Mouse (Mus musculus) midbrain, embryonic 12.5 days (tissue): Measurements from ENCODE around the gene Cmtr1. TPM values are rescaled to one million over a fixed set of nuclear protein-coding genes. Genes with fewer than 3 reads are reported as not detected.

Experiments used
- ATAC-seq: fragments of 200-750 bp; cut with Nextera tagmentation; 2 replicates; pipeline ENCODE4 v1.8.0; 2017; ENCODE audit warnings: low read depth, moderate TSS enrichment, moderate library complexity; ENCODE audit not compliant: low FRiP score
- H3K27ac ChIP-seq: fragments of 300-500 bp; sonication (generic); replicated peaks from 2 replicates; pipeline ENCODE4 v1.5.1; 2016; ENCODE audit warnings: mild to moderate bottlenecking
- H3K27me3 ChIP-seq: fragments of 300-500 bp; sonication (generic); 2 replicates; pipeline ENCODE4 v1.6.1; 2016; ENCODE audit warnings: mild to moderate bottlenecking
- H3K36me3 ChIP-seq: fragments of 300-500 bp; sonication (generic); 2 replicates; pipeline ENCODE4 v1.6.1; 2016
- H3K4me1 ChIP-seq: fragments of 300-500 bp; sonication (generic); 2 replicates; pipeline ENCODE4 v1.6.1; 2016
- H3K4me2 ChIP-seq: fragments of 300-500 bp; sonication (generic); replicated peaks from 2 replicates; pipeline ENCODE4 v1.6.1; 2016; ENCODE audit warnings: mild to moderate bottlenecking, moderate library complexity
- H3K4me3 ChIP-seq: fragments of 300-500 bp; sonication (generic); 2 replicates; pipeline ENCODE4 v1.5.1; 2016; ENCODE audit warnings: mild to moderate bottlenecking
- H3K9ac ChIP-seq: fragments of 300-500 bp; sonication (generic); replicated peaks from 2 replicates; pipeline ENCODE4 v1.6.1; 2016; ENCODE audit warnings: mild to moderate bottlenecking, moderate library complexity
- H3K9me3 ChIP-seq: fragments of 300-500 bp; sonication (generic); 2 replicates; pipeline ENCODE4 v1.6.1; 2016; ENCODE audit warnings: mild to moderate bottlenecking
- WGBS: fragments of 180-500 bp; shearing (Covaris S2); methylation state at CpG from one replicate; pipeline ENCODE4 v1.1.7; 2016; 5-methylcytosine and 5-hydroxymethylcytosine counted together
- polyA plus RNA-seq: library from polyadenylated mRNA; unstranded; fragments of >200 nt; fragmentation: Nextera tagmentation; extraction: Ambion mirVana; gene quantifications from 2 replicates; pipeline ENCODE4 v1.2.1, GENCODE M21; 2016

The Cmtr1 gene
- polyA plus RNA-seq, 1 experiment from 2014 or later: 162 TPM

- Histone ChIP-seq H3K4me3 (no peak overlapping the region), H3K36me3 (peaks cover 86% of the 10 kb centered on the region), H3K27ac (no peak overlapping the region), H3K27me3 (no peaks in the 10 kb centered on the region), H3K4me2 (no peak overlapping the region), H3K9me3 (no peaks in the 10 kb centered on the region), H3K4me1 (no peaks in the 10 kb centered on the region), H3K9ac (no peak overlapping the region)
- ATAC-seq: no peak
- 78% methylated on average over 5 of the region's 5 CpGs for WGBS
Observed at GRCm38 (mm10) chr17:29636118-29636517, 24.3 kb upstream of the Cmtr1 start.

GRCm38 (mm10) chr17:29637377-29637776 lies 23.0 kb upstream of the Cmtr1 start:
- no peak for ATAC-seq
- WGBS: 95% methylated on average over 4 of the region's 4 CpGs

GRCm38 (mm10) chr17:29637895-29638294 lies 22.5 kb upstream of the Cmtr1 start:
- Histone ChIP-seq H3K4me2 (no peak overlapping the region), H3K27me3 (no peaks in the 10 kb centered on the region), H3K27ac (no peak overlapping the region), H3K4me1 (no peaks in the 10 kb centered on the region), H3K9ac (0 out of 2 replicates have a peak overlapping the region, but pooled peaks have one; percentile 2), H3K36me3 (peaks cover 89% of the 10 kb centered on the region), H3K4me3 (no peak overlapping the region), H3K9me3 (no peaks in the 10 kb centered on the region)
- 87% methylated on average over 8 of the region's 8 CpGs for WGBS
- no peak for ATAC-seq

More at GRCm38 (mm10) chr17:29637377-29637776, 23.0 kb upstream of the Cmtr1 start:
- H3K9me3 ChIP-seq: no peaks in the 10 kb centered on the region
- H3K27me3 ChIP-seq: no peaks in the 10 kb centered on the region
- H3K4me1 ChIP-seq: no peaks in the 10 kb centered on the region
- no peak overlapping the region for H3K27ac ChIP-seq
- no peak overlapping the region for H3K4me2 ChIP-seq
- no peak overlapping the region for H3K9ac ChIP-seq
- no peak overlapping the region for H3K4me3 ChIP-seq
- H3K36me3 ChIP-seq: peaks cover 88% of the 10 kb centered on the region

GRCm38 (mm10) chr17:29640971-29641370 lies 19.4 kb upstream of the Cmtr1 start:
- no peak overlapping the region for H3K4me2 ChIP-seq
- H3K9ac ChIP-seq: no peak overlapping the region
- no peaks in the 10 kb centered on the region for H3K27me3 ChIP-seq
- H3K27ac ChIP-seq: no peak overlapping the region
- H3K9me3 ChIP-seq: no peaks in the 10 kb centered on the region
- H3K4me1 ChIP-seq: no peaks in the 10 kb centered on the region
- no peak for ATAC-seq
- H3K36me3 ChIP-seq: peaks cover 67% of the 10 kb centered on the region
- 97% methylated on average over 11 of the region's 11 CpGs for WGBS
- H3K4me3 ChIP-seq: no peak overlapping the region

- H3K27me3 ChIP-seq: no peaks in the 10 kb centered on the region
- peaks cover 61% of the 10 kb centered on the region for H3K36me3 ChIP-seq
- H3K9ac ChIP-seq: no peak overlapping the region
- no peak for ATAC-seq
- no peak overlapping the region for H3K4me2 ChIP-seq
- no peak overlapping the region for H3K27ac ChIP-seq
- no peaks in the 10 kb centered on the region for H3K4me1 ChIP-seq
- 74% methylated on average over 3 of the region's 3 CpGs for WGBS
- H3K9me3 ChIP-seq: no peaks in the 10 kb centered on the region
- H3K4me3 ChIP-seq: no peak overlapping the region
Observed at GRCm38 (mm10) chr17:29642219-29642618, 18.2 kb upstream of the Cmtr1 start.

DNA sequence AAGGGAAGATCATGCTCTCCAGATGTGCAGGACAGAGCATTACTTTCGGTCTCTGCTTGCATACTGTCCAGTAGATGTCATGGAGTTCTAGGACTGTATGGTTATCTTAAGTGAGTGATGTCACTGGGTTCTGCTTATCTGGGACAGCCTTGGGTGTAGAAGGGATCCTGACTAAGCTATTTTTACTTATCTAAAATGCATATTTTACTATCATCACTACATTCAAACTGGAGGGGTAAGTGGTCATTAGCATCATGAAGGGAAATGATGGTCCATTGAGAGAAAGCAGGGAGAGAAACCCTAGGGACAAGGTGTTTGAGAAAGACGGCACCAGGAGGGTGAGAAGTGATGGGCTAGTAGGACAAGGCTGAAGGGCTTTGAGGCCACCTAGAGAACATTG lies 2.1 kb upstream of the Cmtr1 start:
- no peak overlapping the region for H3K4me2 ChIP-seq
- 0 out of 2 replicates have a peak, but pooled peaks cover 5% of the 10 kb centered on the region for H3K36me3 ChIP-seq
- H3K27ac ChIP-seq: no peak overlapping the region
- ATAC-seq: no peak
- H3K9ac ChIP-seq: no peak overlapping the region
- H3K9me3 ChIP-seq: no peaks in the 10 kb centered on the region
- no peak overlapping the region for H3K4me3 ChIP-seq
- no peaks in the 10 kb centered on the region for H3K27me3 ChIP-seq
- peaks cover 11% of the 10 kb centered on the region for H3K4me1 ChIP-seq
- 82% methylated on average over 2 of the region's 2 CpGs for WGBS

- Histone ChIP-seq H3K36me3 (peaks cover 13% of the 10 kb centered on the region), H3K4me2 (peak overlapping the region; percentile 94), H3K27ac (peak overlapping the region; percentile 90), H3K9me3 (no peaks in the 10 kb centered on the region), H3K4me1 (peaks cover 11% of the 10 kb centered on the region), H3K4me3 (peak overlapping the region; percentile 71), H3K9ac (peak overlapping the region; percentile 96), H3K27me3 (no peaks in the 10 kb centered on the region)
- WGBS: under 1% methylated on average over 41 of the region's 41 CpGs
- peak; percentile 79 for ATAC-seq
Observed at GRCm38 (mm10) chr17:29660762-29661391, 482 bp downstream of the Cmtr1 start.

DNA sequence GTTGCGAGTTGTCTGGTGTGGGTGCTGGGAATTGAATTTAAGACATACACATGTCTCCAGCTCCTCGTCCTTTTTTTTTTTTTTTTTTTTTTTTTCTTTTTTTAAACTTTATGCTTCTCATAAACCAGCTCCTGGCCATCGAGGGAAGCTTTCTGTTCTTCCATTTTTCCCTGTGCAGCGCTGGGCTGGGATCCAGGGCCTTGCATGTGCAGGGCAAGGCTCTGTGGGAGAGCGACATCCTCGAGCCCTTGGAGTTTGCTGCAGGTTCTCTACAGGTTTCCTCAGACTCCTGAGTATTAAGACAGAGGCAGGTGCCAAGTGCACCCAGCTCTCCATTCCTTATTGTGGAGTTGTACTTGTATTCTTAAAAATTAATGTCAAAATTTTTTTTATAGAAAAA lies 1.8 kb downstream of the Cmtr1 start:
- H3K9ac ChIP-seq: no peak overlapping the region
- no peak for ATAC-seq
- WGBS: 90% methylated on average over 6 of the region's 6 CpGs

GRCm38 (mm10) chr17:29668051-29668986 lies 7.9 kb downstream of the Cmtr1 start:
- ATAC-seq: no peak
- H3K27ac ChIP-seq: peak overlapping the region; percentile 40
- no peak overlapping the region for H3K4me3 ChIP-seq
- 0 out of 2 replicates have a peak overlapping the region, but pooled peaks have one; percentile 5 for H3K9ac ChIP-seq
- H3K4me1 ChIP-seq: peaks cover 6% of the 10 kb centered on the region; the same call in 1 of the 2 replicates
- peaks cover 30% of the 10 kb centered on the region for H3K36me3 ChIP-seq
- 67% methylated on average over 10 of the region's 10 CpGs for WGBS
- no peak overlapping the region for H3K4me2 ChIP-seq
- no peaks in the 10 kb centered on the region for H3K9me3 ChIP-seq
- no peaks in the 10 kb centered on the region for H3K27me3 ChIP-seq

More for the DNA sequence above, 1.8 kb downstream of the Cmtr1 start:
- peaks cover 19% of the 10 kb centered on the region for H3K36me3 ChIP-seq
- H3K4me1 ChIP-seq: peaks cover 11% of the 10 kb centered on the region
- no peak overlapping the region for H3K4me3 ChIP-seq
- no peaks in the 10 kb centered on the region for H3K27me3 ChIP-seq
- H3K9me3 ChIP-seq: no peaks in the 10 kb centered on the region
- H3K4me2 ChIP-seq: no peak overlapping the region
- no peak overlapping the region for H3K27ac ChIP-seq

GRCm38 (mm10) chr17:29669030-29669429 lies 8.6 kb downstream of the Cmtr1 start:
- no peak overlapping the region for H3K27ac ChIP-seq
- peaks cover 34% of the 10 kb centered on the region for H3K36me3 ChIP-seq
- no peak for ATAC-seq
- no peak overlapping the region for H3K4me3 ChIP-seq
- H3K9me3 ChIP-seq: no peaks in the 10 kb centered on the region
- no peak overlapping the region for H3K9ac ChIP-seq
- no peaks in the 10 kb centered on the region for H3K27me3 ChIP-seq
- 92% methylated on average over 4 of the region's 4 CpGs for WGBS
- no peak overlapping the region for H3K4me2 ChIP-seq
- peaks cover 6% of the 10 kb centered on the region; the same call in 1 of the 2 replicates for H3K4me1 ChIP-seq

DNA sequence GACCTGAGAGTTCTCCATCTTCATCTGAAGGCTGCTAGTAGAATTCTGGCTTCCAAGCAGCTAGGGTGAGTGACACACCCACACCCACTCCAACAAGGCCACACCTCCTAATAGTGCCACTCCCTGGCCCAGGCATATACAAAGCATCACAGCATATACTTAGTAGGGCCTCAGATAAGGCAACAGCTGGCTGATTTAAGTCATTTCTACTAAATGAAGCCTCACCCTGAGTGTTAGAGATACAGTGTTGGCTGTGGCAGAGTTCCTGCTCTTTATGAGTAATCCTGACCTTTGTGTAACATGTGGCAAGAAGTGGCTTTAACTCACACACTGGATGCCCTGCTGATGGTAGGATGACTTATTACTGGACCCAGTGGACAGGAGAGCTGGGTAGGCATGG lies 9.5 kb downstream of the Cmtr1 start:
- Histone ChIP-seq H3K4me2 (no peak overlapping the region), H3K27me3 (no peaks in the 10 kb centered on the region), H3K36me3 (peaks cover 39% of the 10 kb centered on the region), H3K4me3 (no peak overlapping the region), H3K9me3 (no peaks in the 10 kb centered on the region), H3K4me1 (peaks cover 6% of the 10 kb centered on the region; the same call in 1 of the 2 replicates), H3K9ac (no peak overlapping the region), H3K27ac (no peak overlapping the region)
- no peak for ATAC-seq

- Histone ChIP-seq H3K4me1 (peaks cover 6% of the 10 kb centered on the region; the same call in 1 of the 2 replicates), H3K27ac (no peak overlapping the region), H3K9ac (no peak overlapping the region), H3K36me3 (peaks cover 47% of the 10 kb centered on the region), H3K9me3 (no peaks in the 10 kb centered on the region), H3K4me3 (no peak overlapping the region), H3K4me2 (no peak overlapping the region), H3K27me3 (no peaks in the 10 kb centered on the region)
- ATAC-seq: no peak
- WGBS: 94% methylated on average over 2 of the region's 2 CpGs
Observed at GRCm38 (mm10) chr17:29671021-29671420, 10.6 kb downstream of the Cmtr1 start.
